Mouse (Mus musculus): ENCODE results near the gene Ppard. TPM values are rescaled to one million over a fixed set of nuclear protein-coding genes. Genes with fewer than 3 reads are reported as not detected.
"Not testable (repeated sequence)": the region's sequence is repeated elsewhere in the genome, so short reads cannot be mapped to it uniquely, and the experiment has no call there.

The Ppard gene
- total and polyA plus RNA-seq, 2 experiments from 2014 or later, result 1.5 to 7.7 TPM

DNA sequence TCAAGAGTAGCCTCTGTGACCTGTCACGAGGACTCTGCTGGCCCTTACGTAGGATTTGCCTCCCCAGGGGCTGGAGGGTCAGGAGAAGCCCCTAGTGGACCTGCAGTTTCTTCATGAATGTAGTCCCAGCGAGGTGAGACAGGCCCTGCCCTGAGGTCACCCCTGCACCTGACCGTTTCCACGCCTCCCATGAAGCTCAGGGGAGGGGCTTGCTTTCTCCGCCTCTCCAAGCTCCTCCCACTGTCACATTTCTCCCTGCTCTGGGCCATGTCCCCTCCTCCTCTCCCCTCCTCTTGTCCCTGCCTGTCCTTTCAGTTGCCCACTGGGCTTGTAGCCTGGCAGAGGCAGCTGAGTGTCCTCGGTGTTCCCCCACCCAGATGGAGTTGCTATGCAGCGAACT lies 84.6 kb downstream of the Ppard start:
- Histone ChIP-seq H3K9ac (replicated peaks; ENCODE audit: low read length, poor library complexity, severe bottlenecking) (no peak overlapping the region), H3K4me3 (ENCODE audit: low read depth, low read length) (no peak overlapping the region), H3K36me3 (ENCODE audit: insufficient read depth, low read length) (peaks cover 20% of the 10 kb centered on the region), H3K4me2 (ENCODE audit: low read depth, low read length, poor library complexity, severe bottlenecking) (no peak overlapping the region), H3K9me3 (ENCODE audit: low read length) (no peaks in the 10 kb centered on the region), H3K4me1 (ENCODE audit: insufficient read depth, low read length) (peaks cover 6% of the 10 kb centered on the region; the same call in 1 of the 2 replicates), H3K27ac (ENCODE audit: low read depth, low read length) (no peak overlapping the region), H3K27me3 (ENCODE audit: insufficient read depth, low read length) (no peaks in the 10 kb centered on the region)
- 63% methylated on average over 8 of the region's 8 CpGs for WGBS
- ATAC-seq (ENCODE audit: low FRiP score), result no peak
- no peak for TF ChIP-seq CTCF (IDR thresholded peaks at IDR 0.05)
- no peak for DNase-seq (ENCODE audit: low spot score)

DNA sequence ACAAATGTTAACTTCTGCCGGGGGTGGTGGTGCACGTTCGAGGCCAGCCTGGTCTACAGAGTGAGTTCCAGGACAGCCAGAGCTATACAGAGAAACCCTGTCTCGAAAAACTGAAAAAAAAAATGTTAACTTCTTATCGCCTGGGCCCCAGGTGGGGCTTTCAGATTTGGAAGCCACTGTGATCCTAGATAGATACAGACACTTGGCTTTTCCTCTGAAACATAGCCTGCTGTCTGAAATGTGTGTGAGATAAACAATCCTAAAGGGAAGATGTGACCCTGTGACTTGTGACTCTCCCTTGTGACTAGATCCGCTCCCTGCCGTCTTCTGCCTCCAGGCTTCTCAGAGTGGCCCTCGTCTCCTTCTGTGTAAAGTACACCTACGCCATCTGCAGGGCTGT lies 85.2 kb downstream of the Ppard start:
- H3K4me3 ChIP-seq (ENCODE audit: low read depth, low read length), result no peak overlapping the region
- H3K27me3 ChIP-seq (ENCODE audit: insufficient read depth, low read length), result no peaks in the 10 kb centered on the region
- no peak for ATAC-seq (ENCODE audit: low FRiP score)
- no peak overlapping the region for H3K9ac ChIP-seq (replicated peaks; ENCODE audit: low read length, poor library complexity, severe bottlenecking)
- H3K9me3 ChIP-seq (ENCODE audit: low read length), result no peaks in the 10 kb centered on the region
- 85% methylated on average over 9 of the region's 9 CpGs for WGBS
- no peak for TF ChIP-seq CTCF (IDR thresholded peaks at IDR 0.05)
- no peak overlapping the region for H3K27ac ChIP-seq (ENCODE audit: low read depth, low read length)
- H3K36me3 ChIP-seq (ENCODE audit: insufficient read depth, low read length), result peaks cover 20% of the 10 kb centered on the region
- no peak overlapping the region for H3K4me2 ChIP-seq (ENCODE audit: low read depth, low read length, poor library complexity, severe bottlenecking)
- no peak for DNase-seq (ENCODE audit: low spot score)
- H3K4me1 ChIP-seq (ENCODE audit: insufficient read depth, low read length), result peaks cover 6% of the 10 kb centered on the region; the same call in 1 of the 2 replicates

DNA sequence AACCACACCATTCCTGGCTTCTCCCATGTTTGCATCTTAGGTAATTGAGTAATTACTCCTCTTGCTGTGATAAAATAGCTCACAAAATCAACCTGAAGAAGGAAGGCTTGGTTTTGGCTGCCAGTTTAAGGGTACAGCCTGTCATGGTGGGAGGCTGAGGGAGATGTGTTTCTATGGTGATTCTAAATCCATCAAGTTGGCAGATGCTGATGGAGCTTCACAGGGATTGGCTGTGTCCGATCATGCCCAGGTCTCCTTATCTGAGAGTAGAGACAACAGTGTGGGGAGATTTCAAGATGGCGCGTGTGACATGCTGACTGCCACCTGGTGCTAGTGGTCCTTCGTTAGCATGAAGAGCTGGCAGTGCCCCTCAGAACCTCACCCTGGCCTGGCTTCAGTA lies 89.2 kb downstream of the Ppard start:
- no peak for TF ChIP-seq CTCF (IDR thresholded peaks at IDR 0.05)
- no peak overlapping the region for H3K4me3 ChIP-seq (ENCODE audit: low read depth, low read length)
- no peaks in the 10 kb centered on the region for H3K9me3 ChIP-seq (ENCODE audit: low read length)
- DNase-seq (ENCODE audit: low spot score) (no peak), ATAC-seq (ENCODE audit: low FRiP score) (no peak)
- no peak overlapping the region for H3K27ac ChIP-seq (ENCODE audit: low read depth, low read length)
- 92% methylated on average over 4 of the region's 4 CpGs for WGBS
- no peak overlapping the region for H3K4me2 ChIP-seq (ENCODE audit: low read depth, low read length, poor library complexity, severe bottlenecking)
- no peaks in the 10 kb centered on the region for H3K4me1 ChIP-seq (ENCODE audit: insufficient read depth, low read length)
- H3K36me3 ChIP-seq (ENCODE audit: insufficient read depth, low read length), result peaks cover 19% of the 10 kb centered on the region
- H3K9ac ChIP-seq (replicated peaks; ENCODE audit: low read length, poor library complexity, severe bottlenecking), result no peak overlapping the region
- H3K27me3 ChIP-seq (ENCODE audit: insufficient read depth, low read length), result no peaks in the 10 kb centered on the region

DNA sequence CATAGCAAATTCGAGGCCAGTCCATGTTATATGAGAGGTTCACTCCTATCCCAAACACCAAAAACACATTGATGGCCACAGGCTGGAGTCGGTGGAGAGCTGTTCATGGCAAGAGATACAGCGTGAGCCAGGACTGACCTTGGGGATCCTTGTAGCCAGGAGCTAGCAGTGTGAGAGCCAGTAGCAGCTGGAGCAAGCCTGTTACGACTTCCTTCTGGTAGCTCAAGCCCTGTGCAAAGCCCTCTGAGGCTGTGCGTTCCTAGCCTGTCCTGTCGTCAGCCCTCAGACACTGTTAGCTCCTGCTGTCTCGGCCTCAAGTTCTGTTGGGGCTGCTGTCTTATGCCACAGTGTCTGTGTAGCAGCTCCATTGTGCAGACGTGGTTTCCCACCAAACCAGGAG lies 91.3 kb downstream of the Ppard start:
- DNase-seq (ENCODE audit: low spot score) (no peak), ATAC-seq (ENCODE audit: low FRiP score) (no peak)
- Histone ChIP-seq H3K9ac (replicated peaks; ENCODE audit: low read length, poor library complexity, severe bottlenecking) (no peak overlapping the region), H3K36me3 (ENCODE audit: insufficient read depth, low read length) (peaks cover 4% of the 10 kb centered on the region), H3K4me2 (ENCODE audit: low read depth, low read length, poor library complexity, severe bottlenecking) (no peak overlapping the region), H3K9me3 (ENCODE audit: low read length) (no peaks in the 10 kb centered on the region), H3K4me3 (ENCODE audit: low read depth, low read length) (no peak overlapping the region), H3K27ac (ENCODE audit: low read depth, low read length) (no peak overlapping the region), H3K4me1 (ENCODE audit: insufficient read depth, low read length) (no peaks in the 10 kb centered on the region), H3K27me3 (ENCODE audit: insufficient read depth, low read length) (no peaks in the 10 kb centered on the region)
- 92% methylated on average over 8 of the region's 8 CpGs for whole genome bisulfite sequencing
- no peak for TF ChIP-seq CTCF (IDR thresholded peaks at IDR 0.05)

DNA sequence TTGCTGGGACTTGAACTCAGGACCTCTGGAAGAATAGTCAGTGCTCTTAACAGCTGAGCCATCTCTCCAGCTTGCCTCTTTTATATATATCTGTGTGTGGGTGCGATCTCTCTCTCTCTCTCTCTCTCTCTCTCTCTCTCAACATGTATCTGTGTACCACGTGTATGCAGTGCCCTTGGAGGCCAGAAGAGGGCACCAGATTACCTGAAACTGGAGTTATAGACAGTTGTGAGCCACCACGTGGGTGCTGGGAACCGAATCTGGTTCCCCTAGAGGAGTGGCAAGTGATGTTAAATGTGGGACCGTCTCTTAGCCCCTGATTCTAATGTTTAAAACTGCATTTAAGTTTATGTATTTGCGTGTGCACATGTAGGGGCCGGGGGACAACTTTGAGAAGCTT lies 91.9 kb downstream of the Ppard start:
- WGBS, result 96% methylated on average over 7 of the region's 7 CpGs
- DNase-seq (ENCODE audit: low spot score); H3K36me3 ChIP-seq (ENCODE audit: insufficient read depth, low read length); H3K27ac ChIP-seq (ENCODE audit: low read depth, low read length); H3K4me3 ChIP-seq (ENCODE audit: low read depth, low read length); H3K4me2 ChIP-seq (ENCODE audit: low read depth, low read length, poor library complexity, severe bottlenecking); H3K4me1 ChIP-seq (ENCODE audit: insufficient read depth, low read length); H3K9me3 ChIP-seq (ENCODE audit: low read length); H3K9ac ChIP-seq (replicated peaks; ENCODE audit: low read length, poor library complexity, severe bottlenecking); H3K27me3 ChIP-seq (ENCODE audit: insufficient read depth, low read length); ATAC-seq (ENCODE audit: low FRiP score): not testable (repeated sequence)
- peak; percentile 42 for TF ChIP-seq CTCF (IDR thresholded peaks at IDR 0.05)

DNA sequence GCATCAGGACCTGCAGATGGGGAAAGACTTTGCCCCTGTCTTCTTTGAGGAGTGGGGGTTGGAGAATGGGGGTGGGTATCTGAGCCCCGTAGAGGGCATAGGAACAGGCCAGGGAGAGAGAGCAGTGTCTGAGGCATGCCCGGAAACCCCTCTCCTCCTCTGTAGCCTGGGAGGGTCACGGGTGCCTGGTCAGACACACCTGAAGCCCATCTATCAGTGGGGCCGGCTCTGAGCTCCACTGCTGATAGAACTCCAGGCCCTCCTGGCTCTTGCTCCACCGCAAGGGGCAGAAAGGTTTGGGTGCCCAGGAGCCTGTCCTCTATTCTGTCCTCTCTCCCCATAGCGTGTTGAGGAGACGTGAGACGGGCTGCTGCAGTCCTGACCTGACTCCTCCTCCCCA lies 93.3 kb downstream of the Ppard start:
- H3K9ac ChIP-seq (replicated peaks; ENCODE audit: low read length, poor library complexity, severe bottlenecking), result no peak overlapping the region
- H3K36me3 ChIP-seq (ENCODE audit: insufficient read depth, low read length), result peaks cover 7% of the 10 kb centered on the region
- DNase-seq (ENCODE audit: low spot score) (no peak), ATAC-seq (ENCODE audit: low FRiP score) (no peak)
- no peak overlapping the region for H3K4me2 ChIP-seq (ENCODE audit: low read depth, low read length, poor library complexity, severe bottlenecking)
- no peak overlapping the region for H3K4me3 ChIP-seq (ENCODE audit: low read depth, low read length)
- H3K9me3 ChIP-seq (ENCODE audit: low read length), result no peaks in the 10 kb centered on the region
- no peak for TF ChIP-seq CTCF (IDR thresholded peaks at IDR 0.05)
- H3K27me3 ChIP-seq (ENCODE audit: insufficient read depth, low read length), result no peaks in the 10 kb centered on the region
- peaks cover 4% of the 10 kb centered on the region; the same call in 1 of the 2 replicates for H3K4me1 ChIP-seq (ENCODE audit: insufficient read depth, low read length)
- 87% methylated on average over 8 of the region's 8 CpGs for WGBS
- H3K27ac ChIP-seq (ENCODE audit: low read depth, low read length), result no peak overlapping the region

All from midbrain, postnatal 0 days (tissue).